Mouse (Mus musculus) heart, adult 8-10 months (tissue): Measurements from ENCODE around the gene Tpr. TPM values are rescaled to one million over a fixed set of nuclear protein-coding genes. Genes with fewer than 3 reads are reported as not detected.

ENCODE experiments used
- DNase-seq: peaks from one replicate; pipeline ENCODE4 v3.0.0; 2022; ENCODE audit warnings: low spot score
- total RNA-seq, 4 experiments: library from RNA; stranded (reverse); gene quantifications; 2 replicates each; pipeline ENCODE4 v1.2.4; 2022

Tpr gene
- 100 to 1,000 TPM; 123 to 151 (median 134) TPM for total RNA-seq

- peak; percentile 99 for DNase-seq
These were observed at the start of gene Tpr, which contains the start of gene Odr4 for GRCm38 (mm10) chr1:150392638-150393487. Gene Tpr (plus strand): TSS chr1:150392838. Gene Odr4 (minus strand): TSS chr1:150393080.

GRCm38 (mm10) chr1:150360864-150361263, 31.8 kb upstream of the Tpr start:
- no peak for DNase-seq

GRCm38 (mm10) chr1:150372895-150373294, 19.7 kb upstream of the Tpr start:
- no peak for DNase-seq

- DNase-seq, result no peak
These were observed 18.4 kb upstream of the Tpr start for GRCm38 (mm10) chr1:150374247-150374646.

GRCm38 (mm10) chr1:150384138-150384537, 8.5 kb upstream of the Tpr start:
- no peak for DNase-seq

- no peak for DNase-seq
These were observed 5.1 kb upstream of the Tpr start for GRCm38 (mm10) chr1:150387572-150387971.

GRCm38 (mm10) chr1:150389390-150390129, 3.1 kb upstream of the Tpr start:
- no peak for DNase-seq

GRCm38 (mm10) chr1:150391931-150392637, 554 bp upstream of the Tpr start:
- DNase-seq, result no peak

- DNase-seq, result no peak
These were observed 832 bp downstream of the Tpr start for GRCm38 (mm10) chr1:150393488-150393852.

GRCm38 (mm10) chr1:150396001-150396400, 3.4 kb downstream of the Tpr start:
- no peak for DNase-seq

- DNase-seq, result no peak
These were observed 11.3 kb downstream of the Tpr start for GRCm38 (mm10) chr1:150403914-150404313.

GRCm38 (mm10) chr1:150404555-150404954, 11.9 kb downstream of the Tpr start:
- peak; percentile 8 for DNase-seq

- peak; percentile 22 for DNase-seq
These were observed 14.6 kb downstream of the Tpr start for GRCm38 (mm10) chr1:150407285-150407684.

- DNase-seq, result no peak
These were observed 17.4 kb downstream of the Tpr start for GRCm38 (mm10) chr1:150409996-150410395.

- no peak for DNase-seq
These were observed 23.4 kb downstream of the Tpr start for GRCm38 (mm10) chr1:150416006-150416405.

GRCm38 (mm10) chr1:150418426-150418825, 25.8 kb downstream of the Tpr start:
- no peak for DNase-seq

GRCm38 (mm10) chr1:150425665-150426064, 33.0 kb downstream of the Tpr start:
- DNase-seq, result peak; percentile 33

GRCm38 (mm10) chr1:150426216-150426615, 33.6 kb downstream of the Tpr start:
- DNase-seq, result no peak

- no peak for DNase-seq
These were observed 46.0 kb downstream of the Tpr start for GRCm38 (mm10) chr1:150438641-150439040.

- DNase-seq, result no peak
These were observed 49.1 kb downstream of the Tpr start for GRCm38 (mm10) chr1:150441731-150442130.

- no peak for DNase-seq
These were observed 66.3 kb downstream of the Tpr start for GRCm38 (mm10) chr1:150458977-150459376.

GRCm38 (mm10) chr1:150459599-150459998, 67.0 kb downstream of the Tpr start:
- DNase-seq, result peak; percentile 42
